Mouse (Mus musculus): Measurements from ENCODE around the gene Sacm1l. TPM values are rescaled to one million over a fixed set of nuclear protein-coding genes. Genes with fewer than 3 reads are reported as not detected.

Gene Sacm1l
- total RNA-seq, 4 experiments from 2014 or later: 80.8 to 101 (median 85.6) TPM

DNA sequence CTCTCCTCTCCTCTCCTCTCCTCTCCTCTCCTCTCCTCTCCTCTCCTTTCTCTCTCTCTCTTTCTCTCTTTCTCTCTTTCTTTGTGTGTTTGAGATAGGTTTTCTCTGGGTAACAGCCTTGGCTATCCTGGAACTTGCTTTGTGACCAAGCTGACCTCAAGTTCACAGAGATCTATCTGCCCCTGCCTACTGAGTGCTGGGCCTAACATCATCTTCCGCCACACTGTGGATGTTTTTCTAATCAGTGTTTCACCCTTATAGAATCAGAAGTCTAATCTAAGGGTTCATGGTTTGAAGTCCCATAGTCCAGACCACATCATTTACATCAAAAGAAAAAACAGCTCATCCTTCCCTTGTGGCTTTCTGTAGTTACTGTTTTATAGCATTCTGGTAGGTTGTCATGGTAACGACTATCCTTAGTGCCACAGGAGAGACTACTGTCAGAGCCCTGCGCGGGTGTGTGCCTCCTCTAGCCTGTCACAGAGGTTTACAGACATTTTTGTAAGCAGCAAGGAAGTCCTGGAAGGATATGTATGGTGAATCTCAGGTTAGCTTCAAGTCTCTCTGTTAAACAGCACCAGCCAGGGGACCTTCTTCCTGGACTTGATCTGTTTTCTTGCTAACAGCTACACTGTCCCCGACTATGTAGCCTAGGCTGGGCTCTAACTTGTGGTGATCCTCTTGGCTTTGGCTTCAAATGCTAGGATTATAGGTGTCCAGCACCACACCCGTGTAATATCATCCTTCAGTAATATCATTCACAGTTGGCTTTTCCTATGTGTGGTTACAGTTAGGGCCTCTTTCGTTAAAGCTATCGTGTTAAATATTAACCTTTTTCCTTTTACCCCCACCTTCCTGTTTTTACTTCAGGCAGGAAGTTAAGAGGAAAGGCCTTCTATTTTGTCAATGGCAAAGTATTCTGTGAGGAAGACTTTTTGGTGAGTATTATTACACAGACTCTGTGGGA is 19.6 kb upstream of the Sacm1l start:
- no peak for DNase-seq

DNA sequence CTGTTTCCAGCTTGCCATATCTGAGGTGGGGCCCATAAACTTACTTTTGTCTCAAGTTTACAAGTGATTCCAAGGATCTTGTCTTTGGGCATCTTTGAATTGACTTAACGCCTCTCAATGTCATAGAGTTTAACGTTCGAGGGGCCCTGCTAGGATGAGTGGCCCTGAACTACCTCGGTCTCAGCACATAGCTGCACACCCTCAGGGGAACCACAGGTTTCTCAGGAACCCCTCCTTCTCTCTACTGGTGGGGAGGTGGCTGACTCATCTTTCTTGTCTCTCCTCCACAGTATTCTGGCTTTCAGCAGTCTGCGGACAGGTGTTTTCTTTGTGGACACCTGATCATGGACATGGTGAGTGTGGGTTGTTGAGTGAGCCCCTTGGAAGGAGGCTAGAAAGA is 18.6 kb upstream of the Sacm1l start:
- no peak for DNase-seq

- no peak for DNase-seq
Measured at GRCm38 (mm10) chr9:123512482-123512881, 17.1 kb upstream of the Sacm1l start.

- no peak for DNase-seq
Measured at GRCm38 (mm10) chr9:123515087-123515486, 14.5 kb upstream of the Sacm1l start.

DNA sequence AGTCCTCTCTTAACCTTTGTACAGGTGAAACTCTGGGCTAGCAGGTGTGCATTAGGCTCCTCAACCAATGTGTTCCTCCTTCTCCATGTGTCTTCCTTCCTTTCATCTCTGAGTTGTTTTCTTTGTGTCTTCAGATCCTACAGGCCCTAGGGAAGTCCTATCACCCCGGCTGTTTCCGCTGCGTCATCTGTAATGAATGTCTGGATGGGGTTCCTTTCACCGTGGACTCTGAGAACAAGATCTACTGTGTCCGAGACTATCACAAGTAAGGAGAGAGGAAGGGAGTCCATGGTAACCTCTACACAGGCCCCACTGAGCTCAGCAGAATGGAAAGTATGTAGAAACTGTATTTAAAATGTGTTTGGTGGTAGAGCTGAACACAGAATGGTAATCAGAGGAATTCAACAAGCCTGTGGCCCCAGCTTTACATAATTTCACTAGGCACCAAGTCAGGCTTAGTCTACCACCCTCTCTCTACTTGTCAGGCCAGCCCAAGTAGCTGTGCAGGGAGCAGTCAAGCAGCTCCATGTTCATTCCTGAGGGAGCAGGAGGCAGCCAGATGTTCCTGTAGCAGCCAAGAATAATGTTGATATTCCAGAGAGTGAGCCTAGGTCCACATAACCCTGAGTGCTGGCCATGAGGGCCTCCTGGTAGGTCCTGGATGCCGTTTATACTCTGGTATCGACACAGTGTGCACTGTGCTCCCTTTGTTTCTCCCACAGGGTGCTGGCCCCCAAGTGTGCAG is 12.7 kb upstream of the Sacm1l start:
- DNase-seq: no peak

GRCm38 (mm10) chr9:123518969-123519894 is 10.3 kb upstream of the Sacm1l start:
- no peak for DNase-seq

- no peak for DNase-seq
Measured at GRCm38 (mm10) chr9:123520735-123521134, 8.8 kb upstream of the Sacm1l start.

- DNase-seq: no peak
Measured at GRCm38 (mm10) chr9:123523676-123524075, 5.9 kb upstream of the Sacm1l start.

DNA sequence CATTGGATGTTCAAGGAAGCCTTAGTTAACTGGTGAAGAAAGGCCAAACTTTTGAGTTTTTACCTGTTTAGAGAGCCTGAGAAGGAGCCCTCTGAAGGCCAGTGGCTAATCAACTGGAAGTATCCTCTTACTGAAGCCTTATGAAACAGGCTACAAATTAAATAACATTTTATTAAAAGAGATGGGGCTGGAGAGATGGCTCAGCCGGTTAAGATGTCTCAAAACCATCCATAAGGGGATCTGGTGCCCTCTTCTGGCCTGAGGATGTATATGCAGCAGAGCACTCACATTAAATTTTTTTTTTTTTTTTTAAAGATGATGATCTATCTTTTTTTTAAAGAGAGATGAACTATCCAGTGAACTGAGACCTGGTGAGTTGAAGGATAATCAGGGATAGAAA is 4.5 kb upstream of the Sacm1l start:
- no peak for DNase-seq

DNA sequence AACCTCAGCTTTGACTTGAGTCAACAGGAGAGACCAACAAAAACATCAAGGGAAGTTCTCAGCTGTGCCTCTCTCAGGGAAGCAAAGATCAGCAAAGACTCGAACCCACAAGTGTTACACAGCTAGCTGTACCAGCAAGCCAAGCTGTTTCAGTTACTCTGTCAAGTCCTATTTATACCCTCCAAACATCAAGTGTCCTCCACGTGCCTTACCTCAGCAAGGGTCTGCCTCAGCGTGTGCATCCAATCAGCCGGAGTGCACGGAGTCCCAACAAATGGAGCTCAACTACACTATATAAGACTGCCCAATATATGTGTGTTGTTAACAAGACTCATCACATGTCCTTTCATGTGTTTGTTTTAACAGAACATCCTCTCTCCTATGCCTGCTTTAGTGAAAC is 3.1 kb upstream of the Sacm1l start:
- DNase-seq: no peak

GRCm38 (mm10) chr9:123528087-123528925 is 1.3 kb upstream of the Sacm1l start:
- DNase-seq: no peak

DNA sequence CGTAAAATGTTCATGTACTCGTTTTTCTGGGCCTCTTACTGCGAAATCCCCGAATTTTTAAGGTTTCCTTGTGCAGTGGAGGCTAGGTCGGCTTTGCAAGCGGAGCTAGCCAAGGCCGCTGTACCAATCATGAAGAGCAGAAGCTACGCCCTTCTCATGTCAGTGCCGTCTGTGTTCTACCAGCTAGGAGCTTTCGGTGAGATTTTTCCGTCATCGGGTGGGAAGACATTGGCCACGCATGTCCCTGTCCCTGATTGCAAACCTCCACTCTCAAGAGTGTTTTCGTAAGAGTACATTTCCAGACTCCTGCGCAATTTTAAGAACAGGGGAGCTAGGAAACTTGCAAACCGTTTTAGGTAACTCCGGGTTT is 648 bp upstream of the Sacm1l start:
- DNase-seq: peak; percentile 49

- peak; percentile 33 for DNase-seq
Measured at GRCm38 (mm10) chr9:123530158-123530475, 558 bp downstream of the Sacm1l start.

DNA sequence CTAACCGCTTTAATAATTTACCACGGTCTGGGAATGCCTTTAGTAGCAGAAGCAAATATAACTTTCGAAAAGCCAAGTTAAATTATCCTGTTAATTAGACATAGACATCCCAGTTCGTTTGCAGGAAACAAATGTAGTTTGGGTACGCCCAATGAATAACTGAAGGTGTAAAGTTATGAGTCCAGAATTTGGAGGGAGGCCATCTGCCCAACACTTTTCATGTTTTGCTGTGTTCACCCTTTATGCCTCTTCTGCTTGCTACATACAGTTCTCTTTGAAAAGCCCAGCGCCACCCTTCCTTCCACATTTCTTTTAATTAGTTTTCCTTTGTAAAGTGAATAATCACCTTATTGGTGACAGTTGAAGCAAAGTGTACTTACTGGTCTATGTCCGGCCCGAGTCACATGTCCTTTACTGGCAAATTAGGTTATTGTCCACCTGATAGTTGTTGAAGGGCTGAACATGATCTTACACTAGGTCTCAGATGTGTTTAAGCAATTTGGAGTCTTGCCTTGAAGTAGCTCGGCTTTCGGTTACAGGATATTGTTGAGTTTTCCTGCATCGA is 1.1 kb downstream of the Sacm1l start:
- no peak for DNase-seq

GRCm38 (mm10) chr9:123531234-123531633 is 1.7 kb downstream of the Sacm1l start:
- no peak for DNase-seq

- no peak for DNase-seq
Measured at GRCm38 (mm10) chr9:123536613-123537012, 7.1 kb downstream of the Sacm1l start.

GRCm38 (mm10) chr9:123538189-123538588 is 8.6 kb downstream of the Sacm1l start:
- DNase-seq: no peak

GRCm38 (mm10) chr9:123539093-123539492 is 9.5 kb downstream of the Sacm1l start:
- DNase-seq: no peak

- no peak for DNase-seq
Measured at GRCm38 (mm10) chr9:123539823-123540222, 10.3 kb downstream of the Sacm1l start.

- no peak for DNase-seq
Measured at GRCm38 (mm10) chr9:123554599-123554998, 25.0 kb downstream of the Sacm1l start.
